Mouse (Mus musculus): ENCODE measurements around the gene Fam114a2. TPM values are rescaled to one million over a fixed set of nuclear protein-coding genes. Genes with fewer than 3 reads are reported as not detected.
"Not testable (repeated sequence)": the region's sequence is repeated elsewhere in the genome, so short reads cannot be mapped to it uniquely, and the experiment has no call there.

The Fam114a2 gene
- polyA plus RNA-seq (2011; ENCODE audit: insufficient read length, low read depth, missing spikeins) = 40.2 and 42.4 TPM in 2 replicates

DNA sequence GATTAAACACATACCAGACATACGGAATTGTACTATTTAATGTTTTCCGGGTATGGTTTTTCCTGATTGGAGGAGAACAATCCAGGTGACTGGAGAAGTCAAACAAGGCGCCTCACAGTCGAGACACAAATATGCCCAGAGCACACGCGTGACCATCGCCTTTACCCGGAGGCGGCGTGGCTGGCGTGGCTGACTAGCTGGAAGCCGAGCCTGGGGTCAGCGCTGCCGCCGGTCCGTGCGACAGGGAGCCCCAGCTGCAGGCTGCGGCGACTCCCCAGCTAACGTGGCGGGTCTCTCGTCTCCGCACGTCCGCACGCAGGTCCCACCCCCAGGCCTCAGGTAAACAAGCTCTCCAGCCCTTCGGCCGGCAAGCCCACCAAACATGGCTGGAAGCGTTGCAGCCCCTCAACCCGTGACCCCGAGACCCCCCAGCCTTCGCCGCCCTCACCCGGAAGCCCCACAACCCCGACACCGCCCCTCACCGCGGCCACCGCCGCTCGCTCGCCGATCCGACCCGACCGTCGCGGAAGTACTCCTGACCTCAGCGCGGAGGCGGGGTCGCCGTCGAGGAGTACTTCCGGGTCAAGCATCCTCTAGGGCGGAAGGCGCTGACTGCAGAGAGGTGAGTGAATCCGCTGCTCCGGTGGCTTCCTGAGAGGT is at the start of gene Fam114a2, which contains the start of gene Mfap3:
Gene Fam114a2, minus strand, starts transcription at position 527 of the 660 bp plus-strand sequence.
Gene Mfap3, plus strand, starts transcription at position 574 of the 660 bp plus-strand sequence.
- TF ChIP-seq POLR2A (IDR thresholded peaks at IDR 0.05; ENCODE audit: low read depth, low read length) (peak; percentile 84), CTCF (IDR thresholded peaks at IDR 0.05; ENCODE audit: borderline replicate concordance, insufficient read depth, low read length) (no peak)
- Histone ChIP-seq H3K27ac (ENCODE audit: insufficient read depth, low read length) (peak within 1 kb of the TSS; percentile 37), H3K4me3 (ENCODE audit: insufficient read depth, low read length) (peak within 1 kb of the TSS; percentile 66), H3K4me1 (ENCODE audit: control insufficient read depth, insufficient read depth, low read length) (peaks cover 7% of the 10 kb centered on the region)

DNA sequence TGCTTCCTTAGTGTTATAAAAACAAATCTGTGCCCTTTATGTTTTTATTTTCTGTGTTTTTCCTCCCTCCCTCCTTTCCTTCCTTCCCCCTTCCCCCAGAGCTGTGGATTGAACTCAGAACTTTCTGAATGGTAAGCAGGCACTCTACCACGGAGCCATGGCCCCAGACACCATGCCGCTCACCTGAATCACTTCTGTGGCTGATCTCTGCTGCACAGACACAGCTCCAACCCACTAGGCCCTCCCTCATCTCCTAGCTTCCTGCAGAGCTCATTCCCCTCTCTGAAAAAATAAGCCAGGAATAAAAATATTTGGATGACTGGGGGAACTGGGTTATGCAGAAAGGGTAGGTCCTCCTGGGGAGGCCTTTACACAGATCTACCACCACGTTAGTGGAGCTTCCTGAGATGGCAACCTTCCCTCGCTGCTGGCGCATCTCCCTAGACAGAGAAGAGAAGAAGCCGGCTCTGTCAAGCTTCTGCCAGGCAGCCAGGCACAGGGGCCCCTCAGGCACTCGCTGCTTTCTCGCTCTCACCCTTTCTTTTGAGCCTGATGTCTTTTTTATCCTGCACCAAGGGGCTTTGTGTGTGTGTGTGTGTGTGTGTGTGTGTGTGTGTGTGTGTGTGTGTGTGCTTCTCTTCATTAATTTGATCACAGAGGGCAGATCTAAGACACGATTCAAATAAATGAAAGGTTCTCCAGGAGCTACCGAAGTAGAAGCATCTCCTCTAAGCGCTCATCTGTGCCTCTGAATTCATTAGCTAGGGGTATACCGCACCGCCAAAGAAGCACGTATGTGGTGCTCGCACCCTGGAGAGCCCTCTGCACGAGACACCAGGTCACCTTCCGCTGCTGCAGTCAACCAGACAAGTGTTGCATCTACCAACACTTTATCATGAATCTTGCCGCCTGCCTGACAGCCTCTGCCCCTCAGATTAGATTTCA is 47.9 kb upstream of the Fam114a2 start:
- TF ChIP-seq POLR2A (IDR thresholded peaks at IDR 0.05; ENCODE audit: low read depth, low read length) = no peak
- TF ChIP-seq CTCF (IDR thresholded peaks at IDR 0.05; ENCODE audit: borderline replicate concordance, insufficient read depth, low read length) = no peak

DNA sequence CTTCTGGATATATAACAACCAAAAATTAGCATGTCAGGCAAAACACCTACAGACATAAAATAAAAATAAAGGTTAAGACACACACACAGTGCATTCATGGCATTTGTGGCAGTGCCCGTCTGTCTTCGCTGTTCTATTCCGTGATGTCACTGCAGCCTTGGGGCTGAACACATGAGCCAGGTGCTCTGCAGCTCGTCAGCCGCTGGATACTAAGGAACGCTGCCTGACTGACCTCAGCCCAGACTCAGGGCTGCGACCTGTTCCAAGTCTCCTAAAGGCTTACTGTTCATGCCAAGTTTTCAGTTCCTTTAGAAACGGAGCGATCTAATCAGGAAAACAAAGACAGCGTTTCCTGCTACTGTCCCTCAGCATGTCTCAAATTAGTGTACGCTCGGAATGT is 46.1 kb upstream of the Fam114a2 start:
- Histone ChIP-seq H3K27ac (ENCODE audit: insufficient read depth, low read length) (no peak overlapping the region), H3K4me3 (ENCODE audit: insufficient read depth, low read length) (no peak overlapping the region), H3K4me1 (ENCODE audit: control insufficient read depth, insufficient read depth, low read length) (no peaks in the 10 kb centered on the region)
- no peak for TF ChIP-seq CTCF (IDR thresholded peaks at IDR 0.05; ENCODE audit: borderline replicate concordance, insufficient read depth, low read length)
- no peak for TF ChIP-seq POLR2A (IDR thresholded peaks at IDR 0.05; ENCODE audit: low read depth, low read length)

More for the DNA sequence above, 47.9 kb upstream of the Fam114a2 start:
- Histone ChIP-seq H3K4me3 (ENCODE audit: insufficient read depth, low read length) (no peak overlapping the region), H3K4me1 (ENCODE audit: control insufficient read depth, insufficient read depth, low read length) (no peaks in the 10 kb centered on the region), H3K27ac (ENCODE audit: insufficient read depth, low read length) (no peak overlapping the region)

DNA sequence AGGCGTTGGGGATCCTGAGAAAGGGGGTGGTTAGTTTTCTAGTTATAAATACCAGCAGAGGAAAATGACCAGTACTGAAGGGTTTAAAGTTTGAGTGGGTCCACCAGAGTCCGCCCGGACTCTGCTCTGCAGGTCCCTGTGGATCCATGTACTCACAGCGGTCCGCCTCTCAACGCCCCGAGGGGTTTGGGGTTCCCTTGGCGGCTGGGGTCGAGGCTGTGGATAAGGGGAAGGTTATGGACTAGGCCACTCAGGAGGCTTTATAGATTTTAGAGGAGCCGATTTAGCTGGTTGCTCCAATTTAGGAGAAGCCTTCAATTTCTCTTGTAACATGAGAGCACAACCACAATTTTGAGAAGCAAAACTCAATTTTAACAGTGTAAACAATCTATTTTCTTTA is 39.5 kb upstream of the Fam114a2 start:
- not testable (repeated sequence) for H3K4me1 ChIP-seq (ENCODE audit: control insufficient read depth, insufficient read depth, low read length); H3K4me3 ChIP-seq (ENCODE audit: insufficient read depth, low read length); H3K27ac ChIP-seq (ENCODE audit: insufficient read depth, low read length)

DNA sequence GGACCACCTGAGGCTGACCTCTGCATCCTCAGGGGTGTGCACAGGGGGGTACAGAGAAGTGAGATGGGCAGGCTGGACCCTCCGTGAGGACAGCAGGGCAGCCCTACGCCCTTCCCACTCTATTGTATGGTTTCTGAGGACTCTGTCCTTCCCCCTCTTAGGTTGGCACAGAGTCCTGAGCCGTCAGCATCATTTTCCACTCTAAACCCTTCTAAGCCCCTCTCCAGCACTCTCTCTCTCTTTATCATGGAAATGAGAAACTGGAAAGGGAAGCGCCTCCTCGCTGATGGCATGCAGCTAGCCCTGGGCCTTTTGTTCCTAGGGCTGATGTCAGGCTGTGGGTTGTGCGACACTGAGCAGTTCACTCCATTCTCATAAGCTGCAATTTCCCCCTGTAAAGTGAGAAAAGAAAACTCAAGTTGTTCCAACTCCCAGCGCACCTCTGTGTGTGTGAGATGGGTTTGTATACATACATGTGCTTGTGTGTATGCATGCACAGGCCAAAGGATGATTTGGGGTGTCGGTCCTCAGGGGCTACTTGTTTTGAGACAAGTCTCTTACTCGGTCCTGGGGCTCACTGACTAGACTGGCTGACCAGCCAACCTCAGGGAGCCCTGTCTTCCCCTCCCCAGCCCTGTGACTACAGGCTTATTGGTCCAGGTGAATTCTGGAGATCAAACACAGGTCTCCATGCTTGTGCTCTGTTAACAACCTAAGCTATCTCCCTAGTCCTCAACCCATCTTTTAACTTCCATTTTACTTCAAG is 34.8 kb upstream of the Fam114a2 start:
- no peak overlapping the region for H3K27ac ChIP-seq (ENCODE audit: insufficient read depth, low read length)
- H3K4me3 ChIP-seq (ENCODE audit: insufficient read depth, low read length) = no peak overlapping the region
- TF ChIP-seq POLR2A (IDR thresholded peaks at IDR 0.05; ENCODE audit: low read depth, low read length) (no peak), CTCF (IDR thresholded peaks at IDR 0.05; ENCODE audit: borderline replicate concordance, insufficient read depth, low read length) (no peak)
- H3K4me1 ChIP-seq (ENCODE audit: control insufficient read depth, insufficient read depth, low read length) = no peaks in the 10 kb centered on the region

DNA sequence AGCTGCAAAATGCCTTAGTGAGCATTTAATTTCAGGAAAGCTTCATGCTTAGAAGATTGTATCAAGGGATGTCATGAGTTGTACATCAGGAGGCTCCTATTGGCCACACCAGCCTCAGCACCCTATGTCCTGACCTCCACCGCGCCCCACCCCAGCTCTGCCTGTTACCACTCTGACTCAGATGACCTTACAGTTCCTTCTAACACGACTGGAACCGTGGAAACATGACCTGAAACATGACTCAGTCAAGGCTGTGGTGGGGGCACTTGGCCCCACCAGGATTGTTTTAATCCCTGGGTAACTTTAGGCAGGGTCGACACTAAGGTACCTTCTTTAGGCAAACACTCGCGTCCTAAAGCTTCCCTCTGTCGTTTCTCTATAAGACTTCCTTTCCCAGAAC is 32.6 kb upstream of the Fam114a2 start:
- no peak for TF ChIP-seq CTCF (IDR thresholded peaks at IDR 0.05; ENCODE audit: borderline replicate concordance, insufficient read depth, low read length)
- TF ChIP-seq POLR2A (IDR thresholded peaks at IDR 0.05; ENCODE audit: low read depth, low read length) = no peak
- Histone ChIP-seq H3K27ac (ENCODE audit: insufficient read depth, low read length) (no peak overlapping the region), H3K4me1 (ENCODE audit: control insufficient read depth, insufficient read depth, low read length) (no peaks in the 10 kb centered on the region), H3K4me3 (ENCODE audit: insufficient read depth, low read length) (no peak overlapping the region)

DNA sequence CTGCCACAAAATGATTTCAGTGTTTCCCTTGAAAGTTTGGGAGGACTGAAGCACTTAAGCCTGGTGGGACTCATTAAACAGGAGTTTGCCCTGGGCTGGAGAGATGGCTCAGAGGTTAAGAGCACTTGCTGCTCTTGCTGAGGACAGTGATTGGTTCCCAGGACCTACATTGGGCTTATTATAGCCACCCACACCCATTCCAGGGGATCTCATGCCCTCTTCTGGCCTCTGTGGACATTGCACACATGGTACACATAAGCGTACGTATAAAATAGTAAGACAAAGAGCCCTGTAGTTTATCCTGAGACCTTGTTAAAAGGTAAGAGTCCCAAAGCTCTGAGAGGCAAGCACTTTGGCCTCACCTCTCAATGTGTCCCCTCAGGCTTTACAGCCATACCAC is 31.8 kb upstream of the Fam114a2 start:
- TF ChIP-seq CTCF (IDR thresholded peaks at IDR 0.05; ENCODE audit: borderline replicate concordance, insufficient read depth, low read length) (no peak), POLR2A (IDR thresholded peaks at IDR 0.05; ENCODE audit: low read depth, low read length) (no peak)
- Histone ChIP-seq H3K27ac (ENCODE audit: insufficient read depth, low read length) (no peak overlapping the region), H3K4me1 (ENCODE audit: control insufficient read depth, insufficient read depth, low read length) (no peaks in the 10 kb centered on the region), H3K4me3 (ENCODE audit: insufficient read depth, low read length) (no peak overlapping the region)

DNA sequence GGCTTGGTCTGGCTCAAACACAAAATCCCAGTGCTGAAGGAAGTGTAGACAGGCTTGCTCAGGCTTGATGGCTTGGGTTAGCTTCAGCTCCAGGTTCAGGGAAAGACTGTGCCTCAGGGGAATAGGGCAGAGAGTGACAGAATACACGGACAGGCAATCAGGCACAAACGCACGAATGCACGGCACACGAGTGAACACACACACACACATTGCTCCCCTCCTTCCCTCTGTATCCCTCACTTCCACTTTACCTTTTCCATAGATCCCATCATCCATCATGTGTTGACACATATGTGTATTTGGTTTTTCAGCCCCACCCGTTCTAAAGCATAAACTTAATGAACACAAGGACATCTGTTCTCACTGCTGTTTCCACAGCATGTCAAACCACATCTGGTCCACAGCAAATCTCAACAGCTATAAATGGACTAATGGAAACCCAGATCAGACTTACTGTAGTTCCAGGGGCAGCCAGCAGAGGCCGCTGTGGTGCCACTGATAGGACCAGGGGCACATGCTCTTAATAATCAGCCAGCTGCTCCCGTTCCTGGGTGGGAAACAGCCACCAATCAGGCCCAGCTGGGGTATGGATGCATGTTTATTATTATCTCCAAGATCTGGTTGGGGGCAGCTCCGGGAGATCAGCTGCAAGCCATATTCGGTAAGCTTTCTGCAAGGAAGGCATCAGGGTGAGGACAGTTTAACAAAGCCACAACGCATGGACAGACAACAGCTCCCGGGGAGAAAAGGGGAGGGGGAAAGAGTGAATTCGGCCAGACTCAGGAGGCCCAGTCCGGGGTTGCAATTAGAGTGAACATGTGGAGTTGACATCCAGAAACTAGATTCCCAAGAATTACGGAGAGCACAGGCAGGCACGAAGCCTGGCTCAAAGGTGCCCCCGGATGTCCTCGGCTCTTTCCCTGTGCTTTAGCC is 30.5 kb upstream of the Fam114a2 start:
- peak; percentile 84 for TF ChIP-seq CTCF (IDR thresholded peaks at IDR 0.05; ENCODE audit: borderline replicate concordance, insufficient read depth, low read length)
- TF ChIP-seq POLR2A (IDR thresholded peaks at IDR 0.05; ENCODE audit: low read depth, low read length) = no peak
- H3K27ac ChIP-seq (ENCODE audit: insufficient read depth, low read length) = no peak overlapping the region
- no peak overlapping the region for H3K4me3 ChIP-seq (ENCODE audit: insufficient read depth, low read length)
- no peaks in the 10 kb centered on the region for H3K4me1 ChIP-seq (ENCODE audit: control insufficient read depth, insufficient read depth, low read length)

DNA sequence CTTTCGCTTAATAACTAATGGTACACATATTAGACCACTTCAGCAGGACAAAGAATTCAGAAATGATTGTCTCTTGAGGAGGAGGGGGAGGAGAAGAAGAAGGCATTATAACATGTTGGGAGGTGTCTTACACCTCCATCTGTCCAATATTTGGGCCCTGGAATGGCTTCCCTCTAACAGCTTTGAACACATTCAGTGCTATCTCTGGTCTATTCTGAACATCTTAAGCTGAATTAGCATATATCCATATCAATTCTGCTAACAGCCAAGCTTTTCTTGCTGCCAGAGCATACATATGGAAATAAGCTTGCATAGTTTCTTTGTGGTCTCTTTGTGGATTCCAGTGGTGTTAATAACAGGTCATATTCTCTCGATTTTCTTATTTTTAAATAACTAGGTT is 22.3 kb upstream of the Fam114a2 start:
- Histone ChIP-seq H3K4me1 (ENCODE audit: control insufficient read depth, insufficient read depth, low read length) (no peaks in the 10 kb centered on the region), H3K27ac (ENCODE audit: insufficient read depth, low read length) (no peak overlapping the region), H3K4me3 (ENCODE audit: insufficient read depth, low read length) (no peak overlapping the region)
- TF ChIP-seq CTCF (IDR thresholded peaks at IDR 0.05; ENCODE audit: borderline replicate concordance, insufficient read depth, low read length) = no peak
- TF ChIP-seq POLR2A (IDR thresholded peaks at IDR 0.05; ENCODE audit: low read depth, low read length) = no peak
